Mouse (Mus musculus): ENCODE data around the gene Rab4b.

DNA sequence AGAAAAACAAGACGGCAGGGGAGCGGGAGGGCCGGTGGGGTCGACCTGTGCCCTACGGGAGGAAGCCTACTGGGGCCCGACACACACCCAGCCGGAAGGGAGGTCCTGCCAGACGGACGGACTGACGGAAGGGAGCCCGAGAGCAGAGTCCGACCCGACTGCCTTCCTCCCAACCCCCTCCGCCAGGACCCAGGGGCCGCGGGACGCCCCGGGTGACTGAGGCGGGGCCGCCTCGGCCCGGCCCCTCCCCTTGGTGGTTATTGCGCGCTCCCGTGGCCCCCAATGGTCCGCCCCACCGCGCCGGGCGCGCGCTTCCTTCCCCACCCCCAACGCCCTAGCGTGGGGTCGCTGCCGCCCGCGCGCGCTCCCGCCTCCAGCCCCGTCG is 12.5 kb downstream of the Rab4b start:
- TF ChIP-seq POLR2A (IDR thresholded peaks at IDR 0.05; ENCODE audit: borderline replicate concordance, low read depth, low read length) = no peak
- no peak for TF ChIP-seq CTCF (IDR thresholded peaks at IDR 0.05; ENCODE audit: low read depth, low read length)
